Mouse (Mus musculus) testis, adult 2 months (tissue): Measurements from ENCODE around the gene Hace1.

Experiments used
- CTCF ChIP-seq: fragments of 200-500 bp; IDR thresholded peaks from 2 replicates; pipeline ENCODE4 v1.5.1; 2012; ENCODE audit warnings: low read depth, mild to moderate bottlenecking, inconsistent platforms, low read length, moderate library complexity; ENCODE audit not compliant: control insufficient read depth, insufficient read depth, insufficient replicate concordance
- POLR2A ChIP-seq: fragments of 200-500 bp; IDR thresholded peaks from 2 replicates; pipeline ENCODE4 v1.6.1; 2012; ENCODE audit warnings: low read depth, mild to moderate bottlenecking, inconsistent platforms, low read length, moderate library complexity; ENCODE audit not compliant: control insufficient read depth

GRCm38 (mm10) chr10:45578298-45578821 lies 731 bp downstream of the Hace1 start:
- TF ChIP-seq CTCF (no peak), POLR2A (no peak)
